Mouse (Mus musculus) hindbrain, postnatal 0 days (tissue): ENCODE measurements around the gene Adipoq. TPM values are rescaled to one million over a fixed set of nuclear protein-coding genes. Genes with fewer than 3 reads are reported as not detected.
A peak's percentile ranks its signal among the peaks of the same experiment; 100 is the strongest.

Experiments
- ATAC-seq: fragments of 200-750 bp; cut with Nextera tagmentation; 2 replicates; pipeline ENCODE4 v1.8.0; 2017; ENCODE audit warnings: mild to moderate bottlenecking, moderate TSS enrichment, moderate library complexity
- DNase-seq: peaks from one replicate; pipeline ENCODE4 v3.0.0-alpha.2; 2015; ENCODE audit warnings: low spot score
- H3K27ac ChIP-seq: fragments of 300-500 bp; sonication (generic); 2 replicates; pipeline ENCODE4 v1.5.1; 2014; ENCODE audit warnings: mild to moderate bottlenecking
- H3K27me3 ChIP-seq: fragments of 300-500 bp; sonication (generic); 2 replicates; pipeline ENCODE4 v1.6.1; 2014; ENCODE audit warnings: low read length, mixed read lengths; ENCODE audit not compliant: insufficient read depth
- H3K36me3 ChIP-seq: fragments of 300-500 bp; sonication (generic); 2 replicates; pipeline ENCODE4 v1.6.1; 2014; ENCODE audit warnings: low read length, mixed read lengths; ENCODE audit not compliant: insufficient read depth
- H3K4me1 ChIP-seq: fragments of 300-500 bp; sonication (generic); 2 replicates; pipeline ENCODE4 v1.6.1; 2014; ENCODE audit warnings: antibody characterized with exemption, low read length, mixed read lengths; ENCODE audit not compliant: insufficient read depth
- H3K4me2 ChIP-seq: fragments of 300-500 bp; sonication (generic); 2 replicates; pipeline ENCODE4 v1.6.1; 2014; ENCODE audit warnings: low read depth, mild to moderate bottlenecking, low read length, moderate library complexity, mixed read lengths
- H3K4me3 ChIP-seq: fragments of 300-500 bp; sonication (generic); 2 replicates; pipeline ENCODE4 v1.5.1; 2014; ENCODE audit warnings: low read length
- H3K9ac ChIP-seq: fragments of 300-500 bp; sonication (generic); replicated peaks from 2 replicates; pipeline ENCODE4 v1.6.1; 2014; ENCODE audit warnings: mild to moderate bottlenecking, low read length, moderate library complexity, mixed read lengths
- H3K9me3 ChIP-seq: fragments of 300-500 bp; sonication (generic); 2 replicates; pipeline ENCODE4 v1.6.1; 2016; ENCODE audit warnings: low read length, mixed read lengths
- CTCF ChIP-seq: IDR thresholded peaks from 2 replicates; pipeline ENCODE4 v1.5.1; 2016; ENCODE audit warnings: antibody characterized with exemption, control low read depth, low read depth
- WGBS: fragments of 180-500 bp; shearing (Covaris S2); extraction: QIAGEN DNeasy Blood & Tissue Kit; methylation state at CpG from one replicate; pipeline ENCODE4 v1.1.7; 2014; 5-methylcytosine and 5-hydroxymethylcytosine counted together
- polyA plus RNA-seq: library from polyadenylated mRNA; unstranded; fragments of >200 nt; fragmentation: Nextera tagmentation; extraction: Ambion mirVana; gene quantifications from 2 replicates; pipeline ENCODE4 v1.2.1, GENCODE M21; 2015
- total RNA-seq: library from RNA; depleted of rRNA; stranded (reverse); fragments of >200 nt; gene quantifications from 2 replicates; pipeline ENCODE4 v1.2.3, GENCODE M21; 2014

Adipoq gene
- total and polyA plus RNA-seq, 2 experiments from 2014 or later: not detected

DNA sequence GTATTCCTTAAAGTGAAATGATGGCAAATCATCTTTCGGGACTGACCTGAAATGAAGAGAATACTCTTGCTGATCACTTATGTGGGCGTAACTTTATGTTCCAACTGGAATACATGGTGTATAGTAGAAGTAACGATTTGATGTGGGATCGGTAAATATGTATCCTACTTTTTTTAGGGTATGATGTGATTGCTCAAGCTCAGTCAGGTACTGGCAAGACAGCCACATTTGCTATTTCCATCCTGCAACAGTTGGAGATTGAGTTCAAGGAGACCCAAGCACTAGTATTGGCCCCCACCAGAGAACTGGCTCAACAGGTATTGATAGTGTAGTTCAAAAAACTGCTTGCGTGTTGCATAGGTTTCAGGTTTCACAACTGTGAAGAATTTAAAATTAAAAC is 37.4 kb upstream of the Adipoq start:
- H3K36me3 ChIP-seq: peaks cover 23% of the 10 kb centered on the region
- no peak for TF ChIP-seq CTCF
- H3K4me2 ChIP-seq: peak overlapping the region; percentile 71
- peaks cover 6% of the 10 kb centered on the region; the same call in 1 of the 2 replicates for H3K4me1 ChIP-seq
- H3K27me3 ChIP-seq: no peaks in the 10 kb centered on the region
- peak overlapping the region; percentile 99 for H3K4me3 ChIP-seq
- peak overlapping the region; percentile 100 for H3K9ac ChIP-seq
- H3K9me3 ChIP-seq: no peaks in the 10 kb centered on the region
- ATAC-seq (no peak), DNase-seq (no peak)
- no peak overlapping the region for H3K27ac ChIP-seq
- 4% methylated on average over 5 of the region's 5 CpGs for WGBS

DNA sequence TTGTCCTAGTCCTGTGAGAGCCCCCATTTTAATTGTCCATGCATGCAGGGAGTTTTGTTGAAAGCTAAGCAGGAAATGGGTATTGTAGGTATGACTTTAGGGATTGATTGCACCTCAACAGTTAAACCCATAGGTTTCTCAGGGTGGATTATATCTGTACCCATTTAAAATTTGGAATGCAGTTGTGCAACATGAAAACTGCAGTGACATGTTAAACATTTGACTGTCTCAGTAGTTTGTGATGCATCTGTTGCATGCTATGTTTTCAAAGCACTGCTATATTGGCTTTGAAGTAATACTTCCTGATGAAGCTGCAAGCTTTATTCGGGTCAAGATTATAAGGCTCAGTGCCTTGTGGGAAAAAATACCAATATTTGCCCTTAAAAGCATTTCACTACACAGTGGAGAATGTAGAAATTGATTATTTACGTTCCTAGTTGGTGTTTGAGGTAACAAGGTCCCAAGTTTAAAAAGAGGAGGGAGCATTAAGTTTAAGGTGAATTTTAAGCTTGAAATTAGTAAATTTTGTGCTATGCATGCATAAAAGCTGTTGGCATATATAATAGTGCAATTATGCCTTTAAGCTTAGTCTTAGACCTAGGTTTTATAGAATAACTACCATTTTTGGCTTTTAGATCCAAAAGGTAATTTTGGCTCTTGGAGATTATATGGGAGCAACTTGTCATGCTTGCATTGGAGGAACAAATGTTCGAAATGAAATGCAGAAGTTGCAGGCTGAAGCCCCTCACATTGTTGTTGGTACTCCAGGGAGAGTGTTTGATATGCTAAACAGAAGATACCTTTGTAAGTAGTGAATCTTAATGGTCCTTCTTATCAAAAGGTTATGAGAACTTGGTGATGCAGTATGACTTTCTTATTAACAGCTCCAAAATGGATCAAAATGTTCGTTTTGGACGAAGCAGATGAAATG is 36.7 kb upstream of the Adipoq start:
- Histone ChIP-seq H3K9me3 (no peaks in the 10 kb centered on the region), H3K27me3 (no peaks in the 10 kb centered on the region), H3K4me1 (peaks cover 6% of the 10 kb centered on the region; the same call in 1 of the 2 replicates), H3K4me3 (peak overlapping the region; percentile 99), H3K4me2 (peak overlapping the region; percentile 71), H3K9ac (peak overlapping the region; percentile 100), H3K36me3 (peaks cover 29% of the 10 kb centered on the region), H3K27ac (no peak overlapping the region)
- 54% methylated on average over 5 of the region's 5 CpGs for WGBS
- ATAC-seq (no peak), DNase-seq (no peak)
- TF ChIP-seq CTCF: no peak

DNA sequence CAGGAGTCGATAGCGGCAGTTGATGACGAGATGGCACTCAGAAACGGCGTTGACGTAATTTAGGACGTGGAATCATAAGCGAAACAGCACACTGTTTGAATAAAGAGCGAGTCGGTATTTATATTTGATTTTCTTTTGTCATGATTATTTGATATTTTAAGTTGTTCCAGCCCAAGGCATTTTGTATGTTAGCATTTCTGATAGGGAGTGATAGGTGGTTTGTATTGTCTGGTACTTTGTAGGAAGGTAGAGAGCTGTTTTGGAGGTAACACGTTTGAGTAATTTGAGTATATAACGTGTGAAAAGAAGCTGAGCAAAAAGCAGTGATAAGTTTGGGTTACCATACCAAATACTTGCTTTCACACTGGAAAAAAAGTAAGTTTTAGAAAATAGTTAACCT is 34.0 kb upstream of the Adipoq start:
- no peaks in the 10 kb centered on the region for H3K27me3 ChIP-seq
- H3K27ac ChIP-seq: no peak overlapping the region
- no peak for DNase-seq
- no peak for TF ChIP-seq CTCF
- no peak overlapping the region for H3K9ac ChIP-seq
- H3K4me2 ChIP-seq: no peak overlapping the region
- no peak for ATAC-seq
- H3K4me3 ChIP-seq: no peak overlapping the region
- WGBS: 81% methylated on average over 12 of the region's 12 CpGs
- H3K9me3 ChIP-seq: no peaks in the 10 kb centered on the region
- H3K4me1 ChIP-seq: peaks cover 6% of the 10 kb centered on the region; the same call in 1 of the 2 replicates
- H3K36me3 ChIP-seq: peaks cover 37% of the 10 kb centered on the region

DNA sequence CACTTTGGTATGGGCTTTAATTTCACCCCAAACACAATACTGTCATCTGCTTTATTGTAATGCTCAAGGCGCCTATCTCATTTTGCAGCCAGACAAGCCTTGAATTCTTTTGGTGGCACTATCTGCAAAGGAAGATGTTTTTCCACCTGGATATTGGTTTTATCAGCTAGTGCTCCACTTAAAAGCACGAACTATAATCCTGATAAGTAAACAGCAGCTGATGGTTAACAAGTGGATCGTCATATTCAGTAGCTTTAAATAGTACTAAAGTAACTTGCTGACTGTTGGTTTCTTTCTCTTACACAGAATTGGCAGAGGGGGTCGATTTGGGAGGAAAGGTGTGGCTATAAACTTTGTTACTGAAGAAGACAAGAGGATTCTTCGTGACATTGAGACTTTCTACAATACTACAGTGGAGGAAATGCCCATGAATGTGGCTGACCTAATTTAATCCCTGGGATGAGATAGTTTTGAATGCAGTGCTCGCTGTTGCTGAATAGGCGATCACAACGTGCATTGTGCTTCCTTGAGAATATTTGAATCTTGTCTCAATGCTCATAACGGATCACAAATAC is 33.4 kb upstream of the Adipoq start:
- H3K9ac ChIP-seq: no peak overlapping the region
- no peak overlapping the region for H3K4me3 ChIP-seq
- H3K36me3 ChIP-seq: peaks cover 39% of the 10 kb centered on the region
- no peak overlapping the region for H3K27ac ChIP-seq
- H3K4me1 ChIP-seq: peaks cover 6% of the 10 kb centered on the region; the same call in 1 of the 2 replicates
- H3K4me2 ChIP-seq: no peak overlapping the region
- no peak for DNase-seq
- no peak for ATAC-seq
- TF ChIP-seq CTCF: no peak
- WGBS: 54% methylated on average over 9 of the region's 9 CpGs
- H3K27me3 ChIP-seq: no peaks in the 10 kb centered on the region
- no peaks in the 10 kb centered on the region for H3K9me3 ChIP-seq

DNA sequence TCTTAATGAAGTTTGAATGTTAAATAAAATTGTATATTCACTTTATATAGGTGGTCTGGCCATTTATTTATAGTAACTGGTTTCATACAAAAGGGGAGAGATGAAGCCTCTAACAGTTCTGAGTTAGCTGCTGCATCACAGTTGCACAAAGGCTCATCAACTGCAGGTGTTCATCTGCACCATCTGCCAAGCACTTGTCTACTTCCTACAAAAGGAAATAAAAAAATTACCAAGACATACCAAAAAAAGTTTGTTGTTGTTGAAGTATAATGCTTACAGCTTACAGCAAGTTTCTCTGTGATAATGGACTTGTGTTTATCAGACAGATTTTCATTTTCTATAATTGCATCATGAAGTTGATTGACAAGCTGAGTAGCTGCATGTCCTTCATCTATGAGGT is 32.4 kb upstream of the Adipoq start:
- Histone ChIP-seq H3K36me3 (peaks cover 41% of the 10 kb centered on the region), H3K9me3 (no peaks in the 10 kb centered on the region), H3K27ac (no peak overlapping the region), H3K9ac (no peak overlapping the region), H3K4me2 (no peak overlapping the region), H3K27me3 (no peaks in the 10 kb centered on the region), H3K4me1 (peaks cover 6% of the 10 kb centered on the region; the same call in 1 of the 2 replicates), H3K4me3 (no peak overlapping the region)
- no peak for TF ChIP-seq CTCF
- no peak for DNase-seq
- ATAC-seq: no peak

DNA sequence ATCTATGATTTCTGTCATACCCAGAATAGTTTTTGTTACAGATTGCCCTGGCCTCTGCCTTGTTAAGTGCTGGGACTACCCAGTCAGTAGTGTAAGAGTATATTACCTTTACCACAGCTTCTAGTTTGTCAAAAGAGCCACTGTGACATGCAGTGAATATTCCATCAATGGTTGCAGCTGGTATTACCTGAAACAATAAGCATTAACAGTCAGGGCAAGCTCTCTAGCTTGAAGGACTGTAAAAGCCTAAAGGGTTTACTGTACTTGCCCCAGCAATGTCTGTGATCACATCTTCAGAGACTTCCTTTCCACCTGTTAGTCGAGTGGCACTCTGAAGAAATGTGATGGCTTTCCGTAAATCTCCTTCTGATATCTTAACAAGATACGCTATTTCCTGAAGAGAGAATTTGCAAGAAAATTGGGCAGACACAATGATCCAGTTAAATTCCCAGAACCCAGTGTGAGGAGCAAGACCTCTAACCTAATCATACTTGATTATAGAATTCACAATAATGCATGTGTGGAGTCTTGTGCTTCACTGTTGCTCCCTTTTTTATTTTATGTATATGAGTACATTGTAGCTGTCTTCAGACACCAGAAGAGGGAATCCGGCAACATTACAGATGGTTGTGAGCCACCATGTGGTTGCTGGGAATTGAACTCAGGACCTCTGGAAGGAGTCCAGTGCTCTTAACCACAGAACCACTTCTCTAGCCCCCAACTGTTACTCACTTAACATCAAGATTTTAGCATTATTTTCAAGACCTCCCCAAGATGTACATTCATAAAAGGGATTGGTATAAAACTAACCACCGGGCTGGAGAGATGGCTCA is 31.8 kb upstream of the Adipoq start:
- ATAC-seq: no peak
- no peak for TF ChIP-seq CTCF
- H3K27ac ChIP-seq: no peak overlapping the region
- H3K9me3 ChIP-seq: no peaks in the 10 kb centered on the region
- 65% methylated on average over 5 of the region's 5 CpGs for WGBS
- no peaks in the 10 kb centered on the region for H3K27me3 ChIP-seq
- no peak overlapping the region for H3K9ac ChIP-seq
- H3K36me3 ChIP-seq: peaks cover 41% of the 10 kb centered on the region
- DNase-seq: no peak
- peaks cover under 1% of the 10 kb centered on the region; the same call in 1 of the 2 replicates for H3K4me1 ChIP-seq
- H3K4me3 ChIP-seq: no peak overlapping the region
- H3K4me2 ChIP-seq: no peak overlapping the region
